Mouse (Mus musculus) lung, embryonic 15.5 days (tissue): ENCODE measurements around the gene Hbb-bt. TPM values are rescaled to one million over a fixed set of nuclear protein-coding genes. Genes with fewer than 3 reads are reported as not detected.
"Not testable (repeated sequence)": the region's sequence is repeated elsewhere in the genome, so short reads cannot be mapped to it uniquely, and the experiment has no call there.

ENCODE experiments used
- ATAC-seq: fragments of 200-750 bp; cut with Nextera tagmentation; 2 replicates; pipeline ENCODE4 v1.8.0; 2017; ENCODE audit warnings: moderate number of reproducible peaks, borderline replicate concordance; ENCODE audit not compliant: low FRiP score, low TSS enrichment; ENCODE audit errors: extremely low read depth
- H3K27ac ChIP-seq: fragments of 300-500 bp; sonication (generic); 2 replicates; pipeline ENCODE4 v1.5.1; 2015; ENCODE audit warnings: moderate library complexity, mild to moderate bottlenecking, inconsistent platforms
- H3K27me3 ChIP-seq: fragments of 300-500 bp; sonication (generic); 2 replicates; pipeline ENCODE4 v1.6.1; 2015; ENCODE audit warnings: inconsistent platforms
- H3K36me3 ChIP-seq: fragments of 300-500 bp; sonication (generic); 2 replicates; pipeline ENCODE4 v1.6.1; 2015; ENCODE audit warnings: inconsistent platforms
- H3K4me1 ChIP-seq: fragments of 300-500 bp; sonication (generic); 2 replicates; pipeline ENCODE4 v1.6.1; 2015; ENCODE audit warnings: inconsistent platforms
- H3K4me2 ChIP-seq: fragments of 300-500 bp; sonication (generic); 2 replicates; pipeline ENCODE4 v1.6.1; 2015; ENCODE audit warnings: inconsistent platforms, mild to moderate bottlenecking, moderate library complexity
- H3K4me3 ChIP-seq: fragments of 300-500 bp; sonication (generic); 2 replicates; pipeline ENCODE4 v1.5.1; 2015; ENCODE audit warnings: mild to moderate bottlenecking, inconsistent platforms
- H3K9ac ChIP-seq: fragments of 300-500 bp; sonication (generic); 2 replicates; pipeline ENCODE4 v1.6.1; 2015; ENCODE audit warnings: inconsistent platforms
- H3K9me3 ChIP-seq: fragments of 300-500 bp; sonication (generic); 2 replicates; pipeline ENCODE4 v1.6.1; 2016; ENCODE audit warnings: inconsistent platforms
- WGBS: fragments of 180-500 bp; shearing (Covaris S2); methylation state at CpG from one replicate; pipeline ENCODE4 v1.1.7; 2015; 5-methylcytosine and 5-hydroxymethylcytosine counted together
- polyA plus RNA-seq: library from polyadenylated mRNA; unstranded; fragments of >200 nt; fragmentation: Nextera tagmentation; extraction: Ambion mirVana; gene quantifications from 2 replicates; pipeline ENCODE4 v1.2.1, GENCODE M21; 2015

The Hbb-bt gene
- polyA plus RNA-seq, 1 experiment from 2014 or later, result 4,716 TPM

GRCm38 (mm10) chr7:103825536-103826254 is 11.9 kb upstream of the Hbb-bt start:
- WGBS, result 81% methylated on average over 3 of the region's 3 CpGs
- no peaks in the 10 kb centered on the region for H3K27me3 ChIP-seq
- H3K4me2 ChIP-seq, result no peak overlapping the region
- H3K9ac ChIP-seq, result no peak overlapping the region
- no peaks in the 10 kb centered on the region for H3K9me3 ChIP-seq
- no peaks in the 10 kb centered on the region for H3K36me3 ChIP-seq
- H3K4me3 ChIP-seq, result no peak overlapping the region
- H3K4me1 ChIP-seq, result no peaks in the 10 kb centered on the region
- no peak overlapping the region for H3K27ac ChIP-seq
- peak; percentile 74; the same call in 1 of the 2 replicates for ATAC-seq

GRCm38 (mm10) chr7:103824597-103824996 is 10.8 kb upstream of the Hbb-bt start:
- no peak overlapping the region for H3K4me3 ChIP-seq
- 70% methylated on average over 2 of the region's 2 CpGs for WGBS
- no peak for ATAC-seq
- H3K4me1 ChIP-seq, result no peaks in the 10 kb centered on the region
- no peaks in the 10 kb centered on the region for H3K36me3 ChIP-seq
- H3K27ac ChIP-seq, result no peak overlapping the region
- no peak overlapping the region for H3K4me2 ChIP-seq
- H3K9ac ChIP-seq, result no peak overlapping the region
- H3K27me3 ChIP-seq, result no peaks in the 10 kb centered on the region
- H3K9me3 ChIP-seq, result no peaks in the 10 kb centered on the region

GRCm38 (mm10) chr7:103815085-103815484 is 1.3 kb upstream of the Hbb-bt start:
- H3K4me2 ChIP-seq, H3K4me3 ChIP-seq, ATAC-seq, H3K27me3 ChIP-seq, H3K27ac ChIP-seq, H3K36me3 ChIP-seq, H3K9me3 ChIP-seq, H3K4me1 ChIP-seq, H3K9ac ChIP-seq: not testable (repeated sequence)
- 100% methylated on average over 1 of the region's 2 CpGs for WGBS

GRCm38 (mm10) chr7:103813152-103813551 is 644 bp downstream of the Hbb-bt start:
- H3K27me3 ChIP-seq, H3K9me3 ChIP-seq, H3K4me2 ChIP-seq, H3K4me3 ChIP-seq, H3K4me1 ChIP-seq, H3K9ac ChIP-seq, H3K27ac ChIP-seq, H3K36me3 ChIP-seq: not testable (repeated sequence)
- ATAC-seq, result peak; percentile 39; the same call in 1 of the 2 replicates
- WGBS, result no CpG with 5 or more reads among the region's 3 CpGs

GRCm38 (mm10) chr7:103812174-103812573 is 1.6 kb downstream of the Hbb-bt start:
- H3K4me3 ChIP-seq, result no peak overlapping the region

GRCm38 (mm10) chr7:103811223-103811845 is 2.5 kb downstream of the Hbb-bt start:
- no peak overlapping the region for H3K4me3 ChIP-seq
- H3K4me1 ChIP-seq, result no peaks in the 10 kb centered on the region
- ATAC-seq, result no peak
- no peak overlapping the region for H3K9ac ChIP-seq
- H3K36me3 ChIP-seq, result no peaks in the 10 kb centered on the region
- 84% methylated on average over 1 of the region's 1 CpGs for WGBS
- H3K4me2 ChIP-seq, result no peak overlapping the region
- H3K9me3 ChIP-seq, result no peaks in the 10 kb centered on the region
- H3K27ac ChIP-seq, result no peak overlapping the region
- no peaks in the 10 kb centered on the region for H3K27me3 ChIP-seq

More at GRCm38 (mm10) chr7:103812174-103812573, 1.6 kb downstream of the Hbb-bt start:
- no peaks in the 10 kb centered on the region for H3K36me3 ChIP-seq
- H3K27me3 ChIP-seq, result no peaks in the 10 kb centered on the region
- no peak overlapping the region for H3K27ac ChIP-seq
- no peaks in the 10 kb centered on the region for H3K9me3 ChIP-seq
- H3K4me1 ChIP-seq, result no peaks in the 10 kb centered on the region
- no peak overlapping the region for H3K4me2 ChIP-seq
- ATAC-seq, result no peak
- WGBS, result 46% methylated on average over 1 of the region's 1 CpGs
- H3K9ac ChIP-seq, result no peak overlapping the region

GRCm38 (mm10) chr7:103810746-103811145 is 3.0 kb downstream of the Hbb-bt start:
- Histone ChIP-seq H3K27me3 (no peaks in the 10 kb centered on the region), H3K27ac (no peak overlapping the region), H3K9ac (no peak overlapping the region), H3K4me3 (no peak overlapping the region), H3K4me2 (no peak overlapping the region), H3K36me3 (no peaks in the 10 kb centered on the region), H3K9me3 (no peaks in the 10 kb centered on the region), H3K4me1 (no peaks in the 10 kb centered on the region)
- ATAC-seq, result no peak
- whole genome bisulfite sequencing, result 70% methylated on average over 3 of the region's 3 CpGs

GRCm38 (mm10) chr7:103810296-103810695 is 3.5 kb downstream of the Hbb-bt start:
- no peaks in the 10 kb centered on the region for H3K27me3 ChIP-seq
- no peaks in the 10 kb centered on the region for H3K9me3 ChIP-seq
- 71% methylated on average over 1 of the region's 1 CpGs for WGBS
- no peak overlapping the region for H3K27ac ChIP-seq
- H3K4me3 ChIP-seq, result no peak overlapping the region
- no peaks in the 10 kb centered on the region for H3K4me1 ChIP-seq
- ATAC-seq, result no peak
- no peaks in the 10 kb centered on the region for H3K36me3 ChIP-seq
- no peak overlapping the region for H3K9ac ChIP-seq
- no peak overlapping the region for H3K4me2 ChIP-seq

GRCm38 (mm10) chr7:103809801-103810155 is 4.0 kb downstream of the Hbb-bt start:
- Histone ChIP-seq H3K27me3 (no peaks in the 10 kb centered on the region), H3K4me2 (no peak overlapping the region), H3K27ac (no peak overlapping the region), H3K4me1 (no peaks in the 10 kb centered on the region), H3K36me3 (no peaks in the 10 kb centered on the region), H3K9me3 (no peaks in the 10 kb centered on the region), H3K9ac (no peak overlapping the region), H3K4me3 (no peak overlapping the region)
- no peak for ATAC-seq
- 48% methylated on average over 1 of the region's 1 CpGs for WGBS

GRCm38 (mm10) chr7:103808971-103809800 is 4.6 kb downstream of the Hbb-bt start:
- H3K9ac ChIP-seq, result no peak overlapping the region
- H3K27ac ChIP-seq, result no peak overlapping the region
- H3K4me1 ChIP-seq, result no peaks in the 10 kb centered on the region
- no peak overlapping the region for H3K4me3 ChIP-seq
- ATAC-seq, result no peak
- no peaks in the 10 kb centered on the region for H3K36me3 ChIP-seq
- no peak overlapping the region for H3K4me2 ChIP-seq
- 43% methylated on average over 5 of the region's 5 CpGs for WGBS
- no peaks in the 10 kb centered on the region for H3K9me3 ChIP-seq
- H3K27me3 ChIP-seq, result no peaks in the 10 kb centered on the region

GRCm38 (mm10) chr7:103808120-103808519 is 5.7 kb downstream of the Hbb-bt start:
- H3K9me3 ChIP-seq, ATAC-seq, H3K27me3 ChIP-seq, H3K4me2 ChIP-seq, H3K4me3 ChIP-seq, H3K4me1 ChIP-seq, H3K9ac ChIP-seq, H3K36me3 ChIP-seq, H3K27ac ChIP-seq: not testable (repeated sequence)
- WGBS, result 77% methylated on average over 2 of the region's 2 CpGs

- no peaks in the 10 kb centered on the region for H3K4me1 ChIP-seq
- H3K27me3 ChIP-seq, result no peaks in the 10 kb centered on the region
- ATAC-seq, result no peak
- no peaks in the 10 kb centered on the region for H3K9me3 ChIP-seq
- H3K27ac ChIP-seq, result no peak overlapping the region
- H3K4me3 ChIP-seq, result no peak overlapping the region
- WGBS, result 68% methylated on average over 1 of the region's 1 CpGs
- no peak overlapping the region for H3K4me2 ChIP-seq
- H3K9ac ChIP-seq, result no peak overlapping the region
- no peaks in the 10 kb centered on the region for H3K36me3 ChIP-seq
Observed at GRCm38 (mm10) chr7:103806856-103807255, 6.9 kb downstream of the Hbb-bt start.
